In genomic region chr15:95837570-95837969, GRCm38 (mm10) we compare ENCODE assay signal across 12 mouse cellular contexts. TPM values are rescaled to one million over a fixed set of nuclear protein-coding genes. Genes with fewer than 3 reads are reported as not detected.
DNase-seq lines count a peak whose midpoint lies in the region; ATAC-seq and TF ChIP-seq lines count a peak whose summit lies in the region.
"Had no signal": no experiment of that assay in that cellular context is flagged by ENCODE, and none has a peak within 500 bp of the region (broad histone marks: within the 10 kb centered on the region; RNA-seq: fewer than 3 reads in every experiment).

No protein-coding gene starts in this region.

- no peak for TF ChIP-seq EP300 in heart, adult 2 months (IDR thresholded peaks at IDR 0.05; ENCODE audit: insufficient read depth, low read depth, low read length)

- DNase-seq in heart, adult 2 months, result no peak
- no peak for DNase-seq in heart, postnatal 14 days
- DNase-seq in kidney, postnatal 4 days, result no peak
- DNase-seq in right cerebral cortex, postnatal 4 days, result no peak
- no peak for DNase-seq in adrenal gland, postnatal 10 days
- DNase-seq: B cell, adult 2 months; gastrocnemius, postnatal 36 days; kidney, postnatal 36 days; thymus, adult 2 months had no signal

- H3K4me1 ChIP-seq in heart, adult 2 months (ENCODE audit: control insufficient read depth, insufficient read depth, low read length), result peaks cover 20% of the 10 kb centered on the region
- H3K4me1 ChIP-seq in kidney, embryonic 16.5 days (ENCODE audit: insufficient read depth, low read length), result peaks cover 47% of the 10 kb centered on the region
- H3K4me1 ChIP-seq in embryonic facial prominence, embryonic 15.5 days, result peaks cover 34% of the 10 kb centered on the region
- peaks cover 12% of the 10 kb centered on the region for H3K4me1 ChIP-seq in liver, embryonic 16.5 days (ENCODE audit: control insufficient read depth, low read depth, low read length)

- H3K36me3 ChIP-seq in heart, adult 2 months (ENCODE audit: control insufficient read depth, insufficient read depth, low read length), result peaks cover 15% of the 10 kb centered on the region
- no peaks in the 10 kb centered on the region for H3K36me3 ChIP-seq in kidney, embryonic 16.5 days (ENCODE audit: insufficient read depth, low read length)
- no peaks in the 10 kb centered on the region for H3K36me3 ChIP-seq in embryonic facial prominence, embryonic 15.5 days
- no peaks in the 10 kb centered on the region for H3K36me3 ChIP-seq in liver, embryonic 16.5 days (ENCODE audit: control insufficient read depth, insufficient read depth)

- H3K4me3 ChIP-seq in heart, adult 2 months, result no peak overlapping the region
- no peak overlapping the region for H3K4me3 ChIP-seq in kidney, embryonic 16.5 days (ENCODE audit: low read length)
- no peak overlapping the region for H3K4me3 ChIP-seq in embryonic facial prominence, embryonic 15.5 days (replicated peaks)
- H3K4me3 ChIP-seq in liver, embryonic 16.5 days (ENCODE audit: low read depth, low read length), result no peak overlapping the region

- TF ChIP-seq POLR2A in heart, adult 2 months (IDR thresholded peaks at IDR 0.05; ENCODE audit: insufficient read depth, low read depth, low read length), result no peak

- ATAC-seq in kidney, embryonic 16.5 days (ENCODE audit: low FRiP score, low TSS enrichment), result no peak
- ATAC-seq in embryonic facial prominence, embryonic 15.5 days (ENCODE audit: insufficient number of reproducible peaks, low FRiP score, low TSS enrichment, low read depth), result no peak
- ATAC-seq in liver, embryonic 16.5 days (ENCODE audit: low read depth), result no peak

- intact Hi-C loops in heart, adult 2 months (cut with DNase I), result no loop called here
- intact Hi-C loops in heart, postnatal 14 days (cut with DNase I), result no loop called here

- H3K27ac ChIP-seq in heart, adult 2 months, result peak overlapping the region; percentile 72
- peak overlapping the region; percentile 84 for H3K27ac ChIP-seq in kidney, embryonic 16.5 days (ENCODE audit: low read length)
- peak overlapping the region; percentile 55; the same call in 1 of the 2 replicates for H3K27ac ChIP-seq in embryonic facial prominence, embryonic 15.5 days (replicated peaks)
- peak overlapping the region; percentile 55 for H3K27ac ChIP-seq in liver, embryonic 16.5 days (ENCODE audit: low read length)

- no peak overlapping the region for H3K4me2 ChIP-seq in kidney, embryonic 16.5 days (replicated peaks; ENCODE audit: low read depth, low read length)
- no peak overlapping the region for H3K4me2 ChIP-seq in embryonic facial prominence, embryonic 15.5 days (replicated peaks)
- no peak overlapping the region for H3K4me2 ChIP-seq in liver, embryonic 16.5 days (ENCODE audit: low read depth, low read length)

- H3K79me2 ChIP-seq in heart, adult 2 months (replicated peaks; ENCODE audit: control insufficient read depth, insufficient read depth, low read length), result 0 out of 2 replicates have a peak, but pooled peaks cover 1% of the 10 kb centered on the region

- no peaks in the 10 kb centered on the region for H3K9me3 ChIP-seq in kidney, embryonic 16.5 days (ENCODE audit: low read length)
- H3K9me3 ChIP-seq in embryonic facial prominence, embryonic 15.5 days (replicated peaks), result no peaks in the 10 kb centered on the region
- H3K9me3 ChIP-seq in liver, embryonic 16.5 days (replicated peaks; ENCODE audit: control insufficient read depth, low read length), result no peaks in the 10 kb centered on the region

- TF ChIP-seq CTCF in heart, adult 2 months (IDR thresholded peaks at IDR 0.05), result no peak

- H3K27me3 ChIP-seq in heart, adult 2 months (ENCODE audit: control insufficient read depth, insufficient read depth, low read length), result no peaks in the 10 kb centered on the region
- no peaks in the 10 kb centered on the region for H3K27me3 ChIP-seq in kidney, embryonic 16.5 days (ENCODE audit: insufficient read depth, low read length)
- H3K27me3 ChIP-seq in embryonic facial prominence, embryonic 15.5 days, result no peaks in the 10 kb centered on the region
- no peaks in the 10 kb centered on the region for H3K27me3 ChIP-seq in liver, embryonic 16.5 days (ENCODE audit: control insufficient read depth, insufficient read depth, low read depth, low read length)

- H3K9ac ChIP-seq in heart, adult 2 months (ENCODE audit: low read depth, low read length), result no peak overlapping the region
- 0 out of 2 replicates have a peak overlapping the region, but pooled peaks have one; percentile 25 for H3K9ac ChIP-seq in kidney, embryonic 16.5 days (replicated peaks; ENCODE audit: low read length)
- no peak overlapping the region for H3K9ac ChIP-seq in embryonic facial prominence, embryonic 15.5 days
- H3K9ac ChIP-seq in liver, embryonic 16.5 days (ENCODE audit: low read depth, low read length), result no peak overlapping the region

- WGBS in heart, adult 2 months, result 84% methylated on average over 1 of the region's 1 CpGs
- 67% methylated on average over 1 of the region's 1 CpGs for WGBS in kidney, embryonic 16.5 days
- 78% methylated on average over 1 of the region's 1 CpGs for WGBS in embryonic facial prominence, embryonic 15.5 days
- 42% methylated on average over 1 of the region's 1 CpGs for WGBS in liver, embryonic 16.5 days (ENCODE audit: insufficient replicate concordance)

RNA-seq across cellular contexts. Expression of gene Ano6, which starts 46.9 kb away (rescaled TPM):
- 10 to 100 TPM; 17.3 to 19.6 TPM for total RNA-seq in heart, adult 2 months (2021)
- 14.1 and 22.5 TPM in 2 replicates for polyA plus RNA-seq in heart, adult 2 months (2012; rRNA removed)
- 10 to 100 TPM; 38.9 to 39.7 TPM for total RNA-seq in heart, postnatal 14 days (2021)
- polyA plus RNA-seq in kidney, embryonic 16.5 days (2015; fragmentation: Nextera tagmentation; extraction: Ambion mirVana), result 54.4 and 67.2 TPM in 2 replicates
- 50.3 and 51.5 TPM in 2 replicates for polyA plus RNA-seq in embryonic facial prominence, embryonic 15.5 days (2015; fragmentation: Nextera tagmentation; extraction: Ambion mirVana)
- 9.2 and 10.5 TPM in 2 replicates for polyA plus RNA-seq in liver, embryonic 16.5 days (2015; fragmentation: Nextera tagmentation; extraction: Ambion mirVana)
- total RNA-seq in adrenal gland, postnatal 10 days (2021), result 10 to 100 TPM; 54.4 to 72.8 TPM
